Mouse (Mus musculus) heart, adult 2 months (tissue): Measurements from ENCODE around the gene Vps26c.
A peak's percentile ranks its signal among the peaks of the same experiment; 100 is the strongest.

ENCODE experiments used
- CTCF ChIP-seq: fragments of 200-600 bp; IDR thresholded peaks from 2 replicates; pipeline ENCODE4 v1.8.1; 2022; ENCODE audit warnings: antibody characterized with exemption, mild to moderate bottlenecking, moderate library complexity
- POLR2A ChIP-seq: fragments of 200-500 bp; IDR thresholded peaks from 2 replicates; pipeline ENCODE4 v1.6.1; 2011; ENCODE audit warnings: mild to moderate bottlenecking, low read depth, low read length, control low read depth; ENCODE audit not compliant: insufficient read depth

- TF ChIP-seq CTCF (peak; percentile 14; the same call in 1 of the 2 replicates), POLR2A (no peak)
Observed at GRCm38 (mm10) chr16:94472515-94472951, 54.1 kb downstream of the Vps26c start.
